Mouse (Mus musculus): ENCODE data around the gene Ap1g2.

Ap1g2 gene

DNA sequence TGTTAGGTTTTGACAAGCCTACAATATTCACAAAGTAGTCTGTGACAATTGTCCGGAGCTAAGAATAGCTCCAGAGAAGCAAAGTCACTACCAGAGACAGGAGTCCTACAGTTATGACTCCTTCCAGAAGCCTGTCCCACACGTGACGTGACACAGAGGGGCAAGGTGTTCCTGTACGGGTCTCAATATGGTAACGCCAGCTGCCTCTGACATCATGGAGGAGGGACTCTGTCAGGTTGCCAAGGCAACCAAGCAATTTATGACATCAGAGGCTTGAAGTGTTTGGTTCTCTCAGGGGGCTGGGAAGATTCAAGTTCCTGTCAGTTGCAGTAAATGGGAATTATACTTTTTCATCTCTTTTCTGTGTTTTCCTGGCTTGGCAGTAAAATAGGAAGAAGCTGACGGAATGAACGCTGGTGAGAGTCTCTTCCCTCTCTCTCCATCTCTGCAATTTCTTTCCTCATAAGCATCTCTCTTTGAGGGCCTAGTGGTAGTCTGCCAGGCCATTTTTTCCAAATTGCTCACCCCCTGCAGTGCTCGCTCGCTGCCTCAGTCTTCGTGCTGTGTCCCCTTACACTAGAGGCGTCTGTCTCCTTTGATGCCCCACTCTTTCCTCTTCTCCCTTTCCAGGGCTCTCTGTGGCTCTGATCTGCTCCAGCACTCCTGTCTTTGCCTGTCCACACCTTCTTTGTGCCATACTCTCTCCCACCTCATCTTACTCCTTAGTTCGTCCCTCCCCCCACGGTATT, 17.0 kb downstream of the Ap1g2 start:
- DNase-seq (ENCODE audit: low read depth, low spot score) = peak; percentile 87

DNA sequence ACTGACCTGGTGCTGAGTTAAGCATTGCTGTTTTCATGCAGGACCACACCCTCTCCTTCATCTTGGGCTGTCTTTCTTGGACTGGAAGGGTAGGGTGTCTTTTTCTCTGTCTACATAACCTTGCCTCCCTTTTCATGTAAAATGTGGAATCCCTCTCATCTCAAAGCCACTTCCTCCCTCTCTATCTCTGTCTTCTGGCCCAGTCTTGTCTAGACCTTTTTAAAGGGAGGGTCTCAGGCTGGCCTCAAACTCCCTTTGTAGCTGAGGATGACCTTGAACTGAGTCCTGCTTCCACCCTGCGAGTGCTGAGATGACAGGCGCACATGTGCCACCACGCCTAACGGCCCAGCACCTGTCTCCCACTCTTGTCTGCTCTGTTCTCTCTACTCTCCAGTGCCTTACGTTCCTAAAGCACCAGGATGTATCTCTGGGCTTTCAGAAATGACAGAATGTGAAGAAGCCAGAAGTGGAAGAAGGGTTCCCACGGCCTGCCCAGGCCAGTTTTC, 20.3 kb downstream of the Ap1g2 start:
- no peak for DNase-seq (ENCODE audit: low read depth, low spot score)

DNA sequence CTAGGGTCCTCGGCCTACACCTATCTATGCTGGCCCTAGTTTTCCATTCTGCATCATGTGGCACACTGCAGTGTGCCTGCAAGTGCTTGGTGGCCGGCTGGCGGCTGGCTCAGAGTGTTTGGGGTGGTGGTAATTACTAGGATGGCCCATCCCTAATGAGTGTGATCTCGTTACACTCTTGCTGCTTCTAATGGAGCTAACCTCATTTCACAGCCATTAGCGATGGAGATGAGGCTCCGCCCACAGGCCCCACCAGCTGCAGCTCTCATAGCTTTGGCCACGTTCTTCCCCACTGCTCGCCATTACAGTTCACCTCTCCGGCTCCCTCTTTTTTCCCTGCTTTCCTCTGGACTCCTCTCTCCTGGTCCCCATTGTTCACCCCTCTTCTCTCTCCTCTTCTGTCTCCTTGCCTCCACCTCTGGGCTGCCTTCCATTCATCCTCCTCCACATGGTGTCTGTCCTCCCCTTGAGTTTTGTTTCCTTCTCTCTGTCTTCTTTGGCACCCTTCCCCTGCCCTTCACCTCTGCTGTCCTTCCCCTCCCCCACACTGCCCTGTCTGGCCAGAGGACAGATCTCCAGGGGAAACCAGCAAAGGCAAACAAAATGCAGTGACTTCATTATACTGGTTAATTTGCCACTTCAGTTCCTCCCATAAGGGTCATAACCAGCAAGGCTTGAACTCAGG, 20.9 kb downstream of the Ap1g2 start:
- DNase-seq (ENCODE audit: low read depth, low spot score) = no peak

DNA sequence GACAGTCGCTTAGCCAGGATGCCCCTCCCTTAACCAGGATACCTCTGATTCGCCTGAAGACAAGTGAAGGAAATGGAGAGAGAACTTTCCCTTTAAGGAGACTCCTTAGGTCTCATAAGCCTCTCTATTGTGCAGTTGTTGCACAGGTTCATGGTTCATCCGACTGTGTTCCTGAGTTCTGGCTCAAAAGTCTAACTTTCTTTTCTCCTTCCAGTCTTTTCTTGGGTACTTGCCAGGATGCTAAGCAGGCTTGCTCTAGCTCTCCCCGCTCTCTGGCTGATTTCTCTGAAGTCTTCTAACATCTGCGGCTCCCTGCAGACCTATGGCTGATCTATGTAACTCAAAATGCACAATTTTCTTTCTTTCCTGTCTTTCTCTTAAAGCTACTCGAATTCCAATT, 22.9 kb downstream of the Ap1g2 start:
- no peak for DNase-seq (ENCODE audit: low read depth, low spot score)

DNA sequence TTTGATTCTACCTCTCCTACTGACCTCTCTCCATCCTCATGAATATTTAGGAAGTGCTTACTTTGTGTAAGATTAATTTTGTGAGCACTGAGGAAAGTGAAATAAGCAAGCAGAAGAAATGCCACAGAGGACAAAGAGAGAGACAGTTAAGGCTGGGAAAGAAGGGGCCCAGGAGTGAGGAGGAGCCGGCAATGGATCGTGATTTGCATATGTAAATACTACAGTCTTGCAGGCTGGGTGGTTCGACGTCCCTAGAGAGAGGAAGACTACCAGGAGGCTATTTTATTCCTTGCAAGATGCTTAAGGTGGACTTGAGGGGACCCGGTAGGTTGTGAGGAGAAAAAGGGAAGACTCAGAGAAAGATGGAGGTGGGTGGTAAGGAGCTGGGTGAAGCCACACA, 25.3 kb downstream of the Ap1g2 start:
- DNase-seq (ENCODE audit: low read depth, low spot score) = no peak

DNA sequence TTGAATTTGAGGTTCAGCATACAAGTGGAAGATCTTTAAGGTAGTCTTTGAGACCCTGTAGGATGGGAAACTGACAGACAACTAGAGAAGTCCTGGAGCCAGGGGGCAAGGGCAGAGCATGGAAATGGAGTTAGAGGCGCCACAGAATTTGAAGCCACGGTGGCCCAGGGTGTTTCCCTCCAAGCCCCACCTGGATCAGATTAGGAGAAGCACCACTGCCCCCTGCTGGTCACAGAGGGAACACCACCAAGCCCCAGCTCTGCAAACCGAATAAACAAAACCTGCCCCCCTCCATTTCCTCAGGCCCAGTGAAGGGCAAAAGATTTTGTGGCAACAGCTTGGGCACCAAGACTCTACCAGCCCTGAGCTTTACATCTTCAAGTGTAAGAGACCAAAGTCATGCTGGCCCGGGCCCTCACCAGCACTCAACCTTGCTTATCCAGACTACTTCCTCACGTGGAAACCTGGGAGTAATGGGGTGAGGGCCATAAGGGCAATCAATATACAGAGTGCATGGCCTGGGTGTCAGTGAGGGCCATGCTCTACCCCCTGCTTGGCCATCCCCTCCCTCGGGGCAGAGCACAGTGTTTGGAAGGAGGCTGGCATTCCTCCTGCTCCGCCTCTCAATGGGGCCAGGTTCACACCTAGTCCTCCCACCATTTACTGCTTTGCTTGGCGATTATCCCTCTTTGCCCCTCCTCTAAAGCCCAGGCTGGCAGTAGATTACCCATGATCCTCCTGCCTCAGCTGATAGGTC, 27.0 kb downstream of the Ap1g2 start:
- peak; percentile 90 for DNase-seq (ENCODE audit: low read depth, low spot score)

DNA sequence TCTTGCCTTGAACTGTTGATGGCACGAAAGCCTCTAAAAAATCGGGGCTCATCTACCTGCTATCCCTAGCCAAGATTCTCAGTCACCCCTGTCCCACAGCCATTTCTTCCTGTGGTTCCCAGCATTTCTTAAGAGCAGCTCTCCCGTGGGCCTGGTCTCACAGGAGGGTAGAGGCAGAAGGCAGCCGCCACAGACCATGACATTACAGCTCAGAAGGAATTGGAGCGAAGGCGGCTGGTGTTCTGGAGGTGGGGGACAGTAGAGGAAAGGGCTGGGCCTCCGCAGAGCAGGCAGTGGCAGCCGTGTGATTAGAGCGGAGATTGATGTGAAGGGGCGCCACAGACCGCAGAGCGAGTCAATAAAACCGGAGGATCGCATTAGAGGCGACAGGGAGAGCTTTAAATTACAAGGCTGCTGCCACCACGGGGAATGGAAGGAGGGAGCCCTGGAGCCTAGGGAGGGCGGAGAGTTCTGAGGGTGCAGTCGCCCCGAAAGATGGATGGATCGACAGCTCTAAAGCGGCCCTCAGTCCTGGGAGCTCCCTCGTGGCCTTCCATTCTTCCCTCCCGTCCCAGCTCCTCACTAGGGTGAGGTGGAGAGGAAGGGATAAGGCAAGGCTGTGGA, 27.9 kb downstream of the Ap1g2 start:
- peak; percentile 58 for DNase-seq (ENCODE audit: low read depth, low spot score)

DNA sequence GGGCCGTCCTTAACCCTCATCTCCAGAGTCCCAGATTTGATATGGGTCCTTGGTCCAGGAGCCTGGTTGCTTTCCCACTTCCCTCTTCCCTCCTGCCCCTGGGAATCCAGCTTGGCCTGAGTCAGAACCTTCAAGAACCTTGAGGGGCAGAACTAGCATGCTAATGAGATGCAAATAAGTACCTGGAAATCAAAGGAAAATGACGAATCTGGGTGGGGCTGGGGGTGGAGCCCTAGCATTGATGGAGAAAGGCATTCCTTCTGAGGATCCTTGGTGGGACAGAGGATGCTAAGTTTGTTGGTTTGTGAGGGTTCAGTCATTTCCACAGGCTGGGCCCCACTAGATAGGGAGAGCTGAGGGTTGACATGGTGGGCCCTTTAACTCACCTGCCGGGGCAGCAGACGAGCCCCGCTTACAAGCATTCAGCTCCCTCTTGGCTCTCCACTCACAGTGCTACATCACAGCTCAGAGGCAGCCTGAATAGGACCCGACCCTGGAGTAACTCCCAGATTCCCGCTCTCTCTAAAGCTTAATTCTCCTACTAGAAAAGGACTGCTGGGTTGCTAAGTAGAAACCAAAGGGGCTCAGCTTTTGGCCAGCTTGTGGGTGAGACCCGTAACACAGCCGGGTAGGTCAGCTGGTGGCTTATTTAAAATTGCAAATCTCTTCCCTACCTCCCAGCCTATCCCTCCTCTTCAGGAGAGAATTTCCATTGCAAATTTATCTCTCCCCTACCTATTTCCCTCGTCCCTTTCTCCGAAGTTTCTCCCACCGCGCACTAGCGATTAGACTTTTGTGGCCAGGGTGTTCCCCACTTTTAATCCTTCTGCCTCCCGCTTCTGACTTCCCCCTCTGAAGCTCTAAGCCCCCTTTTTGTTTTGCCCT, 28.7 kb downstream of the Ap1g2 start:
- no peak for DNase-seq (ENCODE audit: low read depth, low spot score)

DNA sequence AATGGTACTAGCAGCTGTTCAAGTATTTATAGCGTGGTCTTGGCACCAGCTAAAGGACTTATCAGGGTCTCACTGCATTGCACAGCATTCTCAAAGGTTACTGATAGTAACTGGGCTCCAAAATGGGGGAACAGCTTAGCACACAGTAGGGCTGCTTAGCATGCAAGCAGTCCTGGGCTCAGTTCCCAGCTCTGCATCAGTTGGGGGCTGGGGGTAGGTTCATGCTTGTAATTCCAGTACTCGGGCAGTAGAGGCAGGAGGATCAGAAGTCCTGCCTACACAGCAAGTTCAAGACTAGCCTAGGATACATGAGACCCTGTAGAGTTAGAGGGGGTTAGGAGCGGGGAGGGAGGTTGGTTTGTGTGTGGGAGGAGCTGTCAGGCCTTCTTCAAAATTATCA, 29.4 kb downstream of the Ap1g2 start:
- no peak for DNase-seq (ENCODE audit: low read depth, low spot score)

DNA sequence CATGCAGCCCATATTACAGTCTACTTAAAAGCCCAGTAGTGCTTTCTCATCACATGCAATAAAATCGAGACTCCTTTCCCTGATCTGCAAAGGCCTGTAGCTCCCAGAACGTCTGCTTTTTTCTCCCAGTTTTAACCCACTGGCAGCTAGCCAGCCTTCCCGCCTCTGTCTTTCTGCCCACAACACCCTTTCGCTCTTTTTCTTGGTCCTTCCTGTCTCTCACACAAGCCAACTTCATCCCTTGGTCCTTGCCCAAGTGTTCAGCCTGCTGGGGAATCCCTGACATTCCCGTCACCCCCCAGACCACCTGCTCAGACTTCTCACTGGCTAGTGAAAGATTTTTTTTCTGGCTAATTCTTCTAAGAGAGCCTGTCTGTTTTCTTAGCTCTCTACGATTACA, 30.2 kb downstream of the Ap1g2 start:
- peak; percentile 70 for DNase-seq (ENCODE audit: low read depth, low spot score)

DNA sequence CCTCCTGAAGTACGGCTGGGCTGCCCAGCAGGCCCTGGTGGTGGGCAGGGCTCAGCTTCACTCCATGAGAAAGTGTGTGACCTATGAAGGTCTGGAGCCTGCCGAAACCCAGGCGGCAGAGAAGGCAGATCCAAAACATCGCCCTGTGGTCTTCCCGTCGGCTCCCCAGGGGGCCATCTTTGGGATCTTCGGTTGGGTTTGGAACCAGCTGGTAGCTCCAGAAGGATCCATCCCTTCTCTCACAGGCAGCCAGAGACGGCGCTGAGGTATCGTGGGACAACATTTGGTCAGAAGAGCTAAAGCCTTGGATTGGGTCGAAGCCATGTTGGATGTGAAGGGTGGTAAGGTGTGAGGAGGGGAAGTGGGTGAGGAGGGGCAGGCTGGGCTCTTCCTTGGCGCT, 32.0 kb downstream of the Ap1g2 start:
- DNase-seq (ENCODE audit: low read depth, low spot score) = no peak

DNA sequence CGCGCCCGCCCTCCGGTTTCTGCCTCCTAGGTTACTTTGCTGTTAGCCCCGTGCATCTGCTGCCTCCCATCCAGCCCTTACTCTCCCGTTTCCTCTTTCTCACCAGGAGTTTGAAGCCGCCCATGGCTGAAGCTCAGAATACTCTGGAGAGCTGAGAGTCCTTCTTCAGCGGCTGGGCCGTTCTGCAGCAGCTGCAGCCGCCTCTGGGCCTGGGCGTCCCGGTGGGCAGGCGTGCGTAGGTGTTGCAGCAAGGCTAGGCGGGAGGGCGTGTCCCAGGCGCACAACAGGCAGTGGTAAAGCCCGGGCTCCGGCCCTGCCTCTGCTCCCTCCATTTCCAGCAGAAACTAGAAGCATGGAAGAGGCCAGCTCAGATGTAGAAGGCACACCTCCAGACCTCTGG, 34.6 kb downstream of the Ap1g2 start:
- DNase-seq (ENCODE audit: low read depth, low spot score) = no peak

DNA sequence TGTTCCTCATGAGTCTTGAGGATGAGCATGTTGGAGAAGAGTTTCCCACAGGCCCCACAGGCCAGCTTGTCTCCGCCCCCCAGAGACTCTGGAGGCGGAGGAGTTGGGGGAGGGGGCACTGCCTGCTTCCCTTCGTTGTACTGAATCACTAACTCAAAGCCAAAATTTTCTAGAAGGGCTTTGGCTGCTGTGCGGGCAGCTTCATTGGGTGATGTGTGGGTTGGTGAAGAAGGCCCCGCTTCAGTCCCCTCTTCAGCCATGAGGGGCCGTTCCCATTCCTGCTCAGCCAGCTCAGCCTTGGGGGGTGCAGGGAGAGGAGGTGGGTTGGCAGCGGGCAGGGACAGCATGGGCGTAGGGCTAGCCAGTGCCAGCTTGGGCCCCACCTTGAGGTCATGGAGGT, 40.4 kb downstream of the Ap1g2 start:
- DNase-seq (ENCODE audit: low read depth, low spot score) = peak; percentile 66

DNA sequence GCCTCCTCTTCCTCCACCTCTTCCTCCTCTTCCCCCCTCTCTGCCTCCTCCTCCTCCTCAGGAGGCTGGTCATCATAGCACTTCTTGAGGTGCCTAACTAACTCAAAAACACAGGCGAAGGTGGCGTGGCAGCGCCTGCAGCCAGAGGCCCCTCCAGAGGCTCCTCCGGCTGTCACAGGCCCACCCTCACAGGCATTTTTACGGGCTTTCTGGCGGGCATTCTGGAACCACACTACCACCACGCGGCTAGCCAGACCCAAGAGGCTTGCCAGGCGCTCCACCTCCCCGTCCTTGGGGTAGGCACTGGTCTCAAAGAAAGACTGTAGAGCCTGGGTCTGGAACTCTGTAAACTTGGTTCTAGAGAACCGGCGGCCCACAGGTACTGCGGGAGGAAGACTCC, 41.0 kb downstream of the Ap1g2 start:
- DNase-seq (ENCODE audit: low read depth, low spot score) = peak; percentile 43

DNA sequence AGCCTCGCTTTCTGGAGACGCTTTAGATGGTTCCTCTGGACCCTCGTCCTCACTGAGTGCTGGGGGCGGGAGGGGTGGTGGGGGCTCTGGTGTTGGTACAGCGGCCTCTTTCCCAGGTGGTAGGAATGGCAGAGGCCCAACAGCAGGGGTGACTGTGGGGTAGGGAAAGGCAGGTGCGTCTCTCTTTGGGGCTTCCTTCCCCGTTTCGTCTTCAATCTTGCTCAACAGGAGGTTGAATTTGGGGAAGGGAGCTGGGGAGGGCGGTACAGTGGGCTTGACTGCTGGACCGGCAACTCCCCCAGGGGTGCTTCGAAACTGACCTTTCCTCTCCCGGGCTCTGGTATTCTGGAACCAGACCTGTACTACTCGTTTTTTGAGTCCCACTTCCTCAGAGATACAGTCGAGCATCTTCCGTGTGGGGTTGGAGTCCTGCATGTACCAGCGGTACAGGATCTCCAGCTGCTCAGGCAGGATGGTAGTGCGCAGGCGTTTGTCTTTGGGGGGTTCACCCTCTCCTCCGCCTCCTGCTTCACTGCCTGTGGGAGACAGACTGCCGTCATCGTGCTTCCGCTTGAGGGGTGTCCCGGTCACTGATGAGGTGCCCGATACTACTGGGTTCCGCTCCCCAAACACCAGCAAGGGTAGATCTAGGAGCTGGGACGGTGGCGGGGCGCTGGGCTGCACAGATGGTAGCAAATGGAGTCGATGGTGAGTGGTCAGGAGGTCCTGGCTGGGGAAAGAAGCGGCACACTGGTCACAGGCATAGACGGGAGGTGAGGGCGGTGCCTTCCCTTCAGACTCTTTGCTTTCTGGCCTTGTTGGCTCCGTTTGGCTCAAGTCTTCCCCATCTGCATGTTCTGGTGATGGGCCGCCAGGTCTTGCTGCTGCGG, 41.7 kb downstream of the Ap1g2 start:
- peak; percentile 74 for DNase-seq (ENCODE audit: low read depth, low spot score)

DNA sequence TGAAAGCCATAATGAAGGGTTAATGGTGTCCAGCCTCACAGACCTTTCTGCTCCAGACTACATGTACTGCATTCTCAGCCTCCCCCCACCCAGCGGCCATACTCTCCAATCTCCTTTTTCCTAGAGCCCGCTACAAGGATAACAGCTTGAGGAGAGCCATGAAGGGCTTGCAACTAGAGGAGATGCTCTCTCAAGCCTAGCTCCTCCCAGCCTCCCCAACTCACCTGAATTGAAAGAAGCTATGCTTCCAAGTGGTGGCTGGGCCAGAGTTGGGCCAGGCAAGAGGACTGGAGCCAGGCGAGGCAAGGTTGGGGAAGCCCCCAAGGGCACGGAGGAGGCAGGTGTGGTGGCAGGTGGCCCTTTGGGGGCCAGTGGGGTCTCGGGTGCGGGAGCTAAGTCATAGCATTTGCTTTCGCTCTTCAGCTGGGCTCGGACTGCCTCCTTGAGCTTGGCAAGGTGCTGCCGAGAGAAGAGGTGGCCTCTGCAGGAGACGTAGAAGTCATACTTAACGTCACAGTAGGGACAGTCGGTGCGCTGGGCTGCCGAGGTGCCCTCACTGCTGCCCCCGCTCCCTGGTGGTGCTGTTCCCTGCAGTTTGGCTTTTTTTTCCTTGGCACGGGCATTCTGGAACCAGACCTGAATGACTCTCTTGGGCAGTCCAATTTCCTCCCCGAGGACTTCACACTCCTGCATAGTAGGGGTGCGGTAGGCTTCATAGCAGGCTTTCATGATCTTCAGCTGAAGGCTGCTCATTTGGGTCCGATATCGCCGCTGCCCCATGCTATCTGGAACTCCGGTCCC, 42.6 kb downstream of the Ap1g2 start:
- peak; percentile 69 for DNase-seq (ENCODE audit: low read depth, low spot score)

DNA sequence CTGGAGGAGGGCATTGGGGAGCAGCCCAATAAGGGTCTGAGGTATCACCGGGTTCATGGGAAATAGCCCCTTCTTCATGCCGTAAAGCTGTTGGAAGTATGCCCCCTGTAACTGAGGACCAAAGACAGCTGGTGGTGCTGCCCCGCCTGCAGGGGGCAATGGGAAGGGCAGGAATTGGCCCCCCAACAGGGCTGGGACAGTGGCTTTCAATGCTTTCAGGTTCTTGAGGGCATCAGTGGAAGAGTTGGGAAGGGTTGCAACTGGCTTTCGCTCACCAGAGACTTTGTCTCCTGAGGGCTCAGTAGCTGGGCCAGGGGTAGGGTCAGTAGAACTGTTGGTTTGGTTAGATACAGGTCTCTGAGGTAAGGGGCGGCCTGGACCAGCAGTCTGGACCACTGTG, 43.3 kb downstream of the Ap1g2 start:
- no peak for DNase-seq (ENCODE audit: low read depth, low spot score)

DNA sequence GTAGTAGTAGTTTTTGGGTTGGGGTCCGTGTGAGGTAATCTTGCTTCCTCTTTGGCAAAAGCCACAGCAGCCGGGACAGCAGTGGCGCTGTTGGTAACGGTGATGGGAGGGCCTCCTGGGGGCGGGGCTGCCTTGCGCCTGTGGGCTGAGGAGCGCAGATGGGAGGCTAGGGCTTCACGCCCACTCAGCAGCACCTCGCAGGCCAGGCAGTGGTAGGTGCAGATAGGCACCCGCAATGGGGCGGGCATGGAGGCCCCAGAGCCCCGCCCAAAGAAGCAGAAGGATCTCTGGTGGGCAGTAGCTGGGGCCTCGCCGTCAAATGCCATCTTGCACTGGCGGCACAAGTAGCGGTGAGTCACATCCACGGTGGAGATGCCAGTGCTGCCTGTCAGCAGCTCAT, 43.8 kb downstream of the Ap1g2 start:
- peak; percentile 90 for DNase-seq (ENCODE audit: low read depth, low spot score)

DNA sequence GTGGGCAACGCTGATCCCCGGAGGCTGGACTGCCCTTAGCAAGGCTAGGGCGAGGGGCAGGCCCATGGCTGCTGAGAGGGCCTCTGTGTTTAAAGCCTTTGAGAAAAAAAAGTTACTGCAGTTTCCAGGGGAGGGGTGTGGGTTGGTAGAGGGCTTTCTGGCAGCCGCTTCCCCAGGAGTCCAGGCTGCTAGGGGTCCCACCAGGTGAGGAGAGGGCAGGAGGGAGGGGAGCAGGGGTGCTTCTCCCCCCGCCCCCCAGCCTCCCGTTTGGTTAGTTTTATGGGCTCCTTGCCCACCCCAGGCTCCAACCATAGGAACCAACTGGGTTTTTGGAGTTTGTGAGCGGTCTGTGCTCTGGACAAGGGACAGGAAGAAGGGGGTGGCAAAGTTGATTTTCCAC, 44.5 kb downstream of the Ap1g2 start:
- DNase-seq (ENCODE audit: low read depth, low spot score) = peak; percentile 8

All from brain, adult 2 months (tissue).